Mouse (Mus musculus) large intestine, adult 2 months (tissue): ENCODE data around the gene Ghitm. TPM values are rescaled to one million over a fixed set of nuclear protein-coding genes. Genes with fewer than 3 reads are reported as not detected.
"Not testable (repeated sequence)": the region's sequence is repeated elsewhere in the genome, so short reads cannot be mapped to it uniquely, and the experiment has no call there.

Experiments used
- DNase-seq: peaks from one replicate; pipeline ENCODE4 v3.0.0-alpha.2; 2012; ENCODE audit warnings: low read depth, low spot score
- WGBS: fragments of 180-500 bp; shearing (Covaris S2); methylation state at CpG from one replicate; pipeline ENCODE4 v1.1.7; 2018; 5-methylcytosine and 5-hydroxymethylcytosine counted together
- polyA plus RNA-seq: library from polyadenylated mRNA; depleted of rRNA; stranded (reverse); fragments of >200 nt; gene quantifications from 2 replicates; pipeline ENCODE4 v1.2.3, GENCODE M21; 2012; rRNA removed

The Ghitm gene
- 118 and 144 TPM in 2 replicates for polyA plus RNA-seq

DNA sequence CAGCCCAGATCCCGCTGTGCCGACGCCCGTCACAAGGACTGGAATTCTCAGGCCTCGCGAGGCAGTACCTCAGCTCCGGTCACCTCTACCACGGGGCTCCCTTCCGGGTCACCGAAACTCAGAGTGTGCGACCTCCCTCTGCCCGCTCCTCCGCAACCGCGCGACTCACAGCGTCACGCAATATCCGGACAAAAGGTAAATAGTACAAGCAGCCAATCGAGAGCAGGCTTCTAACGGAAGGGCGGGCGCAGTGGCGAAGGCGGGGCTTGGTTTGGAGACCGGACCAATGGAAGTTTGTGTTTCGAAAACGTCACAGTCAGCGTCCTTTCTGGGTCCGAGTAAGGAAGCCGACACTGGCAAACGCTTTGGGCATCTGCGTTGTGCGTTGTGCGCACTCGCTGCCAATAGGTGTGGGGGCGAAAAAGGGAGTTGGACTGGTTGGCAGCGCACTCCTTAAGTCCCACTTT lies at the start of gene Ghitm:
Gene Ghitm, minus strand, starts transcription at position 146 of the 467 bp plus-strand sequence.
- DNase-seq = peak; percentile 88
- under 1% methylated on average over 38 of the region's 38 CpGs for WGBS

- DNase-seq = no peak
- WGBS = 58% methylated on average over 2 of the region's 2 CpGs
These were observed 49.8 kb upstream of the Ghitm start for GRCm38 (mm10) chr14:37184871-37185270.

GRCm38 (mm10) chr14:37174484-37174883 lies 39.4 kb upstream of the Ghitm start:
- no peak for DNase-seq
- WGBS = 72% methylated on average over 3 of the region's 3 CpGs

GRCm38 (mm10) chr14:37165266-37165926 lies 30.3 kb upstream of the Ghitm start:
- no peak for DNase-seq
- WGBS = 43% methylated on average over 1 of the region's 1 CpGs

DNA sequence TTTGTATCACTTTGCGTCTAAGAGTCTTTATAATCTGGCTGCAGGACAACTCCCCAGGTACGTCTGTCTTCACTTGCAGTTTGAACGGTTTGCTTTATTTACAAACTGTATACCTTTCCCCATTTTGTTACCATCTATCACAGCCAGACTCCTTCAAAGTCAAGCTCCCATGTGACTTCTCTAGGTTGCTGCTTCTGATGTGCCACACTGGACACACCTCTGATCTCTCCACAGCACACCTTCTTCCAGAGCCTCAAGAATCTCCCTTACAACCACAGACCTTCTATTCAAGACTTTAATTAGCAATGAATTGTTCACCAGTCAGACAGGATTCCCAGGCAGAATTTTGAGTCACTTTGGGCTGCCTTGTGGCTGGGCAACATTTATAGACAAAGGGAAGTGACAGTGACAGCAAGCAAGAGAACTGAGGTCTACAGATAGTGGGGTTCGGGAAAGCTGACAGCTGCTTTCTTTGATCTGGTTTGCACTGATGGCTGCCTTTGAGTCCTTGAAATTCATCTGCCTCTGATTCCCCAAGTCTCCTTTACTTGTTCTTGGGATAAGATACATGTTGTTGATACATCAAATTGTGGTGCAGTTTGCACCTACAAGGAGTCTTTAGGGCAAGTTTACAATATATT lies 29.4 kb upstream of the Ghitm start:
- no peak for DNase-seq
- 58% methylated on average over 4 of the region's 4 CpGs for WGBS

DNA sequence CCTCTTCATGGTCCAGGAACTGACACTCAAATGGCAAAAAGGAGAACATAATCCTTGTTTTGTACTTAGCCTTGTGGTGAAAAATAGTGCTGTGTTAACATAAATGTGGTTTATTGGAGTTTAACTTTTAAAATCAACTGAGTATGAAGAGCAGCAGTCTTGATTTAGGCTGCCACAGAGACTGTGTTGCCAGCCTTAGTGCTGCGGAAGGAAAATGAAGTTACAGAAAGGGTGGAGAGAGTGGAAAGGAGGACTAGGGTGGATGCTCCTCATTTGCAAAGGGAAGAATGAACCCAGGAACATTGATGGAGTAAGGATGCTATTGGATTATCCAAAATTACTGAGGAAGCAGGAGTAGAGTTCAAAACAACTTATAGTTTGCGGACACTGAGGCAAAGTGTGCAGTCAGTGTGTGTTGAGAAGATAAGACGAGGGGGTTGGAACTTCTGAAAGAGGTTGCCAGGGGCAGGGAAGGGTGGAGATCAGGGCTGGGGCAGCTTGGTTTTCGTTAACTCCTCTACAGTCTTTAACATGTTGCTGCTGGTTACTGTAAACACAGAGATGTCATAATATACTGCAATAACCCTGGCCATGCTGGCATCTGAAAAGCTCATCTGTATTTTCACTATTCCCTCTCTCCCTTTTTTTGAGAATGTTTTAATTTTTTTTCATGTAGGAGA lies 28.3 kb upstream of the Ghitm start:
- DNase-seq = no peak
- WGBS = 57% methylated on average over 4 of the region's 4 CpGs

- 95% methylated on average over 1 of the region's 1 CpGs for WGBS
- no peak for DNase-seq
These were observed 19.3 kb upstream of the Ghitm start for GRCm38 (mm10) chr14:37154391-37154790.

DNA sequence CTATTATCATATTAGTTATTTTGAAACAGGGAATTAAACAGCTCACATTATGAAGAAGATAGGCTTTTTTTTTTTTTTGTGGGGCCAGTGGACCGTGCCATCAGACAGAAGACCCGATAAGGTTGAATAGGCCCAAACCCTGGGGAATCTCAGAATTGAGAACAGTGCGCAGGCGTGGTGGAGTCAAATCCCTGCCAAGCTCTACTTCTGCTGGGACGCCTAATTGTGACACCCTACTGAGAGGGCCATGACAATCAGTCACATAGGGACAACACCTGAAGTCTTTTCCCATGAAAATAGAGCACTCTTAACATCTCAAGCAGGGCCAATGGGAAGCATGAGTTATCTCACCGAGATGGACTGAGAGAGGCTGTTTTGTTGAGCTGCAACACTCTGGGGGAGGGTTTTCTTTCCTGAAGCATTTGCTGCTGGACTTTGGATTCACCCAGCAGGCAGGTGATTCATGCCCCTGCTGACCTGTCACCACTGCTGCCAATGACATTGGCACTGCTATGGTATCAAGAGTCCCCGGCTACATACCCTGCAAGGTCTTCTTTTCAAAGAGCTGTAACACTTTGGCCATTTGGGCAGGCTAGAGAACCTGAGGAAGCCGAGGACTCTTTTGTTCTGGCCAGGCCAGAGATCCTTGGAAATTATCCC lies 4.1 kb upstream of the Ghitm start:
- WGBS = 70% methylated on average over 8 of the region's 8 CpGs
- DNase-seq = no peak

DNA sequence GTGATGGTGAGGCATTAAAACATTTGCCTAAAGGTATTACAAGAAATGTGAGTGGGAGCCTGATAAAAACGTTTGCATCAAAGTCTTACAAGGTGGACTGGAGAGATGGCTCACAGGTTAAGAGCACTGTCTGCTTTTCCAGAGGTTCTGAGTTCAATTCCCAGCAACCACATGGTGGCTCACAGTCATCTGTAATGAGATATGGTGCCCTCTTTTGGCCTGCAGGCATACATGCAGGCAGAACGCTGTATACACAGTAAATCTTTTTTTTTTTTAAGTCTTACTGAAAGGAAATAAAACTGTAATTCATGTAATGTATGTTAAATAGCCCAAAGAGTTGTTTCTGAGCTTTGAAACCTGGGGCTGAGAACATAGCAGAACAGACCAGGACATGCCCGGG lies 2.5 kb upstream of the Ghitm start:
- DNase-seq = not testable (repeated sequence)
- 76% methylated on average over 3 of the region's 3 CpGs for WGBS

- WGBS = 71% methylated on average over 4 of the region's 4 CpGs
These were observed 1.0 kb upstream of the Ghitm start for GRCm38 (mm10) chr14:37136110-37136509.

DNA sequence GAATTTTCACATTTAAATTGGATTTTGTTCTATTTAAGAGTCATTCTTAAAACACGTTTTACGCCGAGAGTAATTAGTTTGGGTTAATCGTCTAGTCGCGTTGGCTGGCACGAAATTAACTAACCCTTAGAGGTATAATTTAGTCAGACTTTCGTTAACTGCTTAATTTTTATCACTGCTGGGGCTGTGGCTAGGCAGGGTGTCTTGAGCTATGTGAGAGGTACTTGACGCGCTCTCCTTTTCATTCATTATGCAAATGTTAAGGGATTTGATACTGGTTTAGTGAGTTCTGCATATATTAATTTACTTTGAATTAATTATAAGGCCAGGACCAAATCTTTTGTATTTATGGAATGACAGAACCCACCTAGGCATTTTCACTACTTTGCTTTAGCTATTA lies 599 bp upstream of the Ghitm start:
- 3% methylated on average over 10 of the region's 10 CpGs for WGBS
- DNase-seq = no peak

More at GRCm38 (mm10) chr14:37136110-37136509, 1.0 kb upstream of the Ghitm start:
- DNase-seq = no peak

DNA sequence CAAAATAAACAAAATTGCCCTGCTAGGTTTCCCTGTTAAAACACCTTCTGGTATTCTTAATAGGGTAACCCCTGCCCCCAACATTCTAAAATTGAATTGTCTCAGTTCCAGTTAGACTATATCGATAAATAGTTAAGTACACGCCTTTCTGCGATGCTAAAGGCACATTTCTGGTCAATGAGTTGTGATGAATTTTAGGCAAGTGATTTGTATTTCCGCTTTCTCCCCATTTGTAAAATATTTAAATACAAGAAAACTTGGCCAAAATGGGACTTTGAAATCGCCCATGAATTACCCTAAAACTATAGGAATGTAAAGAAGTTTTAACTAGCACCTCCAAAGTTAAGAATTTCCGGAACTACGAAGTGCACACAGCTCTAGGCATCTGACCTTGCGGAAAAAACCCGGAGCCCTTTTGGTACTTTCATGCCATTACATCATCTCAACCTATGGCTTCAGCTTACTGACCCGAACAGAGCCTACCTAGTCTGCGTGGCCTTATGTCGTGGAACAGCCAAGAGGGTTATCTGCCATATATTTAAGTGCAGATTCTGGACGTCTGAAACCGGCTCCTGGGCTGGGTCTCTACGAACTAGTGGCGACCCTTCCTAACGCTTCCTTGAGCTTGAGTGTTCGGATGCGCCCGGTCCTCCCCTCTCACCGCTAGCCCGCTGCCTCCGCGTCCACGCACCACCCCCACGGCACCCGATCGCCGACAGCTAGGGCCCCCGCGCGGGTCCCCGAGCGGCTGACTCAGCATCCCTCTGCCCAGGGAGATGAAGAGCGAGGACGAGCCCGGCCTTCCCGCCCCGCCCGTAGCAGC lies 557 bp downstream of the Ghitm start:
- WGBS = 1% methylated on average over 40 of the region's 40 CpGs
- no peak for DNase-seq

GRCm38 (mm10) chr14:37127652-37128051 lies 7.4 kb downstream of the Ghitm start:
- DNase-seq = no peak

DNA sequence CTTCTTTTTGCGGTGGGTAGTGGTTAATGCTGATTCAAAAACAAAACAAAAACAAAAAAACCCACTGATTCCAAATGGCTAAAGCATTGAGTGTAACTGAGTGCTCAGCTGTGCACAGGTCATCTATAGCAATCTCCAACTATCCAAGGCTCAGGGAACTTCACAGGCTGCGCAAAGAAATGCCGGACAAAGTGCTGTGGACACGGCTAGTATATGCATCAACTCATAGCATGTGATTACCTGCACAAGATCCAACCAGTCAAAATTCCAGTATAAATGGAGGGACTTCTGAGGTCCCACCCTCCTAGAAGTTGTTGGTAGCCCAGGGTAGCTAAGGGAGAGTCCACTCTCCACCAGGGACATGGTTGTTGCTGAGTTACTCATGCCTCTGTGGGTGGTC lies 15.8 kb downstream of the Ghitm start:
- DNase-seq = no peak
- WGBS = 54% methylated on average over 4 of the region's 4 CpGs

More at GRCm38 (mm10) chr14:37127652-37128051, 7.4 kb downstream of the Ghitm start:
- 33% methylated on average over 4 of the region's 4 CpGs for WGBS

DNA sequence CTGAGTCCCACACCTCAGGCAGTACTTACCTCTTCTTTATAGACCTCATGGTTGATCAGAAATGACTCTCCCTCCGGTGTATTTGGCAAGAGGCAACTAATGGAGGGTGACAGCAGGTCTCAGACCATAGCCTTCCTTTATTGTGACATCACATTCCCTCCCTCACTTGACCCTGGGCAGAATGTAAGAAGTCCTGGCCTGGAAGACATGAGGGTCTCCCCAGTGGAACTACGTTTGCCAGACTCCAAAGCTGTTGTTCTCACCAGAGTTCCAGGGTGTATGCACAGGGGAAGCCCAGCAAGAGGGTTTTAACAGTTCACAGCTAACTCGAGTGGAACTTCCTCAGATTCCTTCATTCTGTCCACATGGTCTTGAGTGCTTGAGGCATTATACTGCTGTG lies 21.1 kb downstream of the Ghitm start, which contains the start of gene 2610528A11Rik:
Gene 2610528A11Rik, minus strand, starts transcription at position 101 of the 400 bp plus-strand sequence.
- no peak for DNase-seq
- 49% methylated on average over 3 of the region's 3 CpGs for WGBS

DNA sequence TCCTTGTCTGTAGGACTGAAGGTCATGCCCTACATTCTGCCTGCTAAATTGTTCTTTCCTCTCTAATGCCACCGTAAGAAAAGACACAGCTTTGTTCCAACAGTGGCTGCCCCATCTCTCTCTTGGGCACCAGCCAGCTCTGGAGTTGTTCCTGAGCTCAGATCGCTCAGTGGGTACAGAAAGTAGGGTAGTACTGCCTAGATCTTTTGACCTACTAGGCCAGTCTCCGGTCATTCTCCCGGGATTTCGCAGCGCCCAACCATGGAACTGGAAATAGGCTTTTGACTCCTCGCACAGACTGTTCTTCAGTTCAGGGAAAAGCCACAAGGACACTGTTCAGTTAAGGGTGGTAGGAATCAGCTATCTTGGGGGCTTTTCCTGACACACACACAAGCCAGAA lies 22.1 kb downstream of the Ghitm start:
- WGBS = 77% methylated on average over 7 of the region's 7 CpGs
- DNase-seq = no peak

- DNase-seq = no peak
These were observed 23.7 kb downstream of the Ghitm start for GRCm38 (mm10) chr14:37111371-37111770.

- no peak for DNase-seq
- 47% methylated on average over 2 of the region's 2 CpGs for WGBS
These were observed 24.6 kb downstream of the Ghitm start for GRCm38 (mm10) chr14:37110456-37110855.

DNA sequence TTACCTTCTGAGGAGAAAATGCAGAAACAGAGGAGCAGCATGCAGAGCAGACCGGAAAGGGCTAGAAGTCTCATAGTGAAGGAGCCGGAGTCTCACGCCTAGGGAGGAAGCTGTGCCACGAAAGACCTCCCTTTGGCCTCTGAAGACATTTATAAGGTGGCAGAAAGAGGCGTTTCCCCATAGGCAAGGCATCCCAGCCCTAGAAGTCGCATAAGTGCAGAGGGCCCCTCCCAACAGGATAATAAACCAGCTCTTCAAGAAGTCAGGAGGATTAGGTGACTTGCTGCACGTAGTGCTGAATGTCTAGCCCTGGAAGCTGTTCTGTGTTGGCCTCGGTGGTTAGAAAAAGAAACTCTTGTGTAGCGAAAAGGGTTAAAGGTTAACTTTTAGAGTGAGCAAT lies 25.1 kb downstream of the Ghitm start:
- WGBS = 9% methylated on average over 9 of the region's 9 CpGs
- DNase-seq = peak; percentile 83
